Mouse (Mus musculus) adrenal gland, adult 8-10 months (tissue): Measurements from ENCODE around the gene Dennd1a. TPM values are rescaled to one million over a fixed set of nuclear protein-coding genes. Genes with fewer than 3 reads are reported as not detected.

Source experiments
- DNase-seq: peaks from one replicate; pipeline ENCODE4 v3.0.0; 2022
- total RNA-seq, 4 experiments: library from RNA; stranded (reverse); gene quantifications; 2 replicates each; pipeline ENCODE4 v1.2.4; 2022

Dennd1a gene
- total RNA-seq, 4 experiments from 2014 or later: 27.9 to 41.0 (median 32.3) TPM

- no peak for DNase-seq
Measured at GRCm38 (mm10) chr2:38162486-38162885, 124.7 kb downstream of the Dennd1a start.

- DNase-seq: no peak
Measured at GRCm38 (mm10) chr2:38161484-38161883, 125.7 kb downstream of the Dennd1a start.

GRCm38 (mm10) chr2:38159736-38160135 is 127.5 kb downstream of the Dennd1a start:
- DNase-seq: no peak

- DNase-seq: no peak
Measured at GRCm38 (mm10) chr2:38157002-38157401, 130.2 kb downstream of the Dennd1a start.

- DNase-seq: no peak
Measured at GRCm38 (mm10) chr2:38156001-38156400, 131.2 kb downstream of the Dennd1a start.

GRCm38 (mm10) chr2:38144831-38145230 is 142.4 kb downstream of the Dennd1a start:
- no peak for DNase-seq

GRCm38 (mm10) chr2:38144067-38144779 is 143.0 kb downstream of the Dennd1a start:
- no peak for DNase-seq

GRCm38 (mm10) chr2:38142905-38143304 is 144.3 kb downstream of the Dennd1a start:
- DNase-seq: no peak

- no peak for DNase-seq
Measured at GRCm38 (mm10) chr2:38142210-38142609, 145.0 kb downstream of the Dennd1a start.

- no peak for DNase-seq
Measured at GRCm38 (mm10) chr2:38139536-38139935, 147.7 kb downstream of the Dennd1a start.

- no peak for DNase-seq
Measured at GRCm38 (mm10) chr2:38137086-38137485, 150.1 kb downstream of the Dennd1a start.

- DNase-seq: no peak
Measured at GRCm38 (mm10) chr2:38135427-38135826, 151.8 kb downstream of the Dennd1a start.

GRCm38 (mm10) chr2:38133036-38133825 is 154.0 kb downstream of the Dennd1a start:
- DNase-seq: no peak

- DNase-seq: no peak
Measured at GRCm38 (mm10) chr2:38132233-38132822, 154.9 kb downstream of the Dennd1a start.

GRCm38 (mm10) chr2:38131538-38131937 is 155.7 kb downstream of the Dennd1a start:
- DNase-seq: no peak

- no peak for DNase-seq
Measured at GRCm38 (mm10) chr2:38129961-38130802, 157.0 kb downstream of the Dennd1a start.

GRCm38 (mm10) chr2:38126383-38126732 is 160.8 kb downstream of the Dennd1a start:
- no peak for DNase-seq

GRCm38 (mm10) chr2:38125671-38126382 is 161.4 kb downstream of the Dennd1a start:
- DNase-seq: no peak

GRCm38 (mm10) chr2:38124727-38125126 is 162.5 kb downstream of the Dennd1a start:
- DNase-seq: no peak

- DNase-seq: no peak
Measured at GRCm38 (mm10) chr2:38115000-38115399, 172.2 kb downstream of the Dennd1a start.

GRCm38 (mm10) chr2:38111655-38112351 is 175.4 kb downstream of the Dennd1a start:
- DNase-seq: no peak
